Mouse (Mus musculus) C2C12 (cell line): Measurements from ENCODE around the gene Gad1.

ENCODE experiments used
- CTCF ChIP-seq: IDR thresholded peaks from one replicate; pipeline ENCODE4 v1.5.1; 2011; ENCODE audit not compliant: control insufficient read depth, insufficient read depth, insufficient read length
- FOSL1 ChIP-seq: IDR thresholded peaks from one replicate; pipeline ENCODE4 v1.8.0; 2011; ENCODE audit warnings: mild to moderate bottlenecking, low read length; ENCODE audit not compliant: poor library complexity, insufficient read depth, severe bottlenecking
- MYOD1 ChIP-seq: IDR thresholded peaks from one replicate; pipeline ENCODE4 v1.6.1; 2011; ENCODE audit warnings: low read depth; ENCODE audit not compliant: control insufficient read depth, insufficient read length
- MYOG ChIP-seq: IDR thresholded peaks from one replicate; pipeline ENCODE4 v1.6.1; 2011; ENCODE audit not compliant: control insufficient read depth, insufficient read length; ENCODE audit errors: extremely low read depth

- TF ChIP-seq CTCF: no peak
- no peak for TF ChIP-seq MYOG
- TF ChIP-seq MYOD1: no peak
- TF ChIP-seq FOSL1: no peak
These were observed 9.2 kb downstream of the Gad1 start for GRCm38 (mm10) chr2:70562011-70562491.
